In genomic region chr6:49259711-49260110, GRCm38 (mm10) we compare ENCODE assay signal across 17 mouse cellular contexts. TPM values are rescaled to one million over a fixed set of nuclear protein-coding genes. Genes with fewer than 3 reads are reported as not detected.
DNase-seq lines count a peak whose midpoint lies in the region; ATAC-seq and TF ChIP-seq lines count a peak whose summit lies in the region.
"Had no signal": no experiment of that assay in that cellular context is flagged by ENCODE, and none has a peak within 500 bp of the region (broad histone marks: within the 10 kb centered on the region; RNA-seq: fewer than 3 reads in every experiment).

No protein-coding gene starts in this region.

- H3K4me3 ChIP-seq in kidney, embryonic 15.5 days (replicated peaks), result no peak overlapping the region
- peak overlapping the region; percentile 98 for H3K4me3 ChIP-seq in E14TG2a.4 (replicated peaks; ENCODE audit: low read length)
- no peak overlapping the region for H3K4me3 ChIP-seq in liver, embryonic 12.5 days
- H3K4me3 ChIP-seq: hindbrain, embryonic 12.5 days; lung, embryonic 15.5 days; midbrain, embryonic 10.5 days had no signal

- H3K4me2 ChIP-seq in kidney, embryonic 15.5 days, result peak overlapping the region; percentile 16; the same call in 1 of the 2 replicates
- H3K4me2 ChIP-seq in liver, embryonic 12.5 days, result peak overlapping the region; percentile 75; the same call in 1 of the 2 replicates
- H3K4me2 ChIP-seq: lung, embryonic 15.5 days had no signal

- H3K9me3 ChIP-seq in kidney, embryonic 15.5 days (replicated peaks), result no peaks in the 10 kb centered on the region
- H3K9me3 ChIP-seq in E14TG2a.4 (ENCODE audit: low read length), result no peaks in the 10 kb centered on the region
- H3K9me3 ChIP-seq in liver, embryonic 12.5 days (replicated peaks), result no peaks in the 10 kb centered on the region
- H3K9me3 ChIP-seq: hindbrain, embryonic 12.5 days; lung, embryonic 15.5 days; midbrain, embryonic 10.5 days had no signal

- H3K27ac ChIP-seq in kidney, embryonic 15.5 days, result no peak overlapping the region
- H3K27ac ChIP-seq in liver, embryonic 12.5 days, result no peak overlapping the region
- H3K27ac ChIP-seq: hindbrain, embryonic 12.5 days; lung, embryonic 15.5 days; midbrain, embryonic 10.5 days; stomach, postnatal 0 days had no signal

- TF ChIP-seq CTCF in E14TG2a.4 (conservative IDR thresholded peaks at IDR 0.05; ENCODE audit: low read length), result no peak

- 14% methylated on average over 5 of the region's 5 CpGs for WGBS in kidney, embryonic 15.5 days
- WGBS in liver, embryonic 12.5 days (ENCODE audit: insufficient replicate concordance), result 65% methylated on average over 5 of the region's 5 CpGs

- H3K36me3 ChIP-seq in kidney, embryonic 15.5 days, result no peaks in the 10 kb centered on the region
- peaks cover 44% of the 10 kb centered on the region for H3K36me3 ChIP-seq in E14TG2a.4 (ENCODE audit: insufficient read depth, low read length)
- H3K36me3 ChIP-seq in liver, embryonic 12.5 days, result peaks cover 19% of the 10 kb centered on the region
- H3K36me3 ChIP-seq: hindbrain, embryonic 12.5 days; lung, embryonic 15.5 days had no signal

- ATAC-seq in kidney, embryonic 15.5 days (replicated peaks; ENCODE audit: low FRiP score), result no peak
- no peak for ATAC-seq in liver, embryonic 12.5 days

- no peak for DNase-seq in kidney, adult 11 months
- DNase-seq in R1 (ENCODE audit: low read depth, low spot score), result peak; percentile 83
- no peak for DNase-seq in spleen, adult 12 weeks (ENCODE audit: low spot score)
- DNase-seq in frontal cortex, postnatal 10 days (ENCODE audit: low spot score in 2 of 2), result no peak
- DNase-seq: cerebellum, postnatal 14 days; gastrocnemius, postnatal 36 days; kidney, adult 8-10 months; left cerebral cortex, postnatal 4 days; right cerebral cortex, adult 18-20 months; thymus, postnatal 25 days had no signal

- peaks cover 27% of the 10 kb centered on the region for H3K4me1 ChIP-seq in kidney, embryonic 15.5 days
- H3K4me1 ChIP-seq in E14TG2a.4 (replicated peaks; ENCODE audit: low read depth, low read length), result peaks cover 75% of the 10 kb centered on the region
- peaks cover 54% of the 10 kb centered on the region for H3K4me1 ChIP-seq in liver, embryonic 12.5 days

- H3K9ac ChIP-seq in kidney, embryonic 15.5 days, result no peak overlapping the region
- H3K9ac ChIP-seq in liver, embryonic 12.5 days, result no peak overlapping the region
- H3K9ac ChIP-seq: hindbrain, embryonic 12.5 days; lung, embryonic 15.5 days had no signal

- no peaks in the 10 kb centered on the region for H3K27me3 ChIP-seq in kidney, embryonic 15.5 days
- no peaks in the 10 kb centered on the region for H3K27me3 ChIP-seq in E14TG2a.4 (ENCODE audit: insufficient read depth, low read length)
- H3K27me3 ChIP-seq in liver, embryonic 12.5 days (replicated peaks), result no peaks in the 10 kb centered on the region
- H3K27me3 ChIP-seq: hindbrain, embryonic 12.5 days; lung, embryonic 15.5 days had no signal

RNA-seq across cellular contexts. Expression of gene Tra2a, which starts 4.1 kb away (rescaled TPM):
- 122 and 130 TPM in 2 replicates for polyA plus RNA-seq in kidney, embryonic 15.5 days (2015; fragmentation: Nextera tagmentation; extraction: Ambion mirVana)
- polyA plus RNA-seq in liver, embryonic 12.5 days (2016; fragmentation: Nextera tagmentation; extraction: Ambion mirVana), result 57.7 and 63.0 TPM in 2 replicates

RNA-seq across cellular contexts. Expression of gene Igf2bp3, which starts 45.0 kb away (rescaled TPM):
- 46.2 and 49.7 TPM in 2 replicates for polyA plus RNA-seq in kidney, embryonic 15.5 days (2015; fragmentation: Nextera tagmentation; extraction: Ambion mirVana)
- 32.0 and 33.7 TPM in 2 replicates for polyA plus RNA-seq in liver, embryonic 12.5 days (2016; fragmentation: Nextera tagmentation; extraction: Ambion mirVana)

RNA-seq across cellular contexts. Expression of gene Ccdc126, which starts 59.4 kb away (rescaled TPM):
- polyA plus RNA-seq in kidney, embryonic 15.5 days (2015; fragmentation: Nextera tagmentation; extraction: Ambion mirVana), result 11.4 and 12.8 TPM in 2 replicates
- 3.2 and 4.3 TPM in 2 replicates for polyA plus RNA-seq in liver, embryonic 12.5 days (2016; fragmentation: Nextera tagmentation; extraction: Ambion mirVana)
